In genomic region chr7:47271547-47271946, GRCm38 (mm10) we compare ENCODE assay signal across 13 mouse cellular contexts. TPM values are rescaled to one million over a fixed set of nuclear protein-coding genes. Genes with fewer than 3 reads are reported as not detected.
"Had no signal": no experiment of that assay in that cellular context is flagged by ENCODE, and none has a peak within 500 bp of the region (broad histone marks: within the 10 kb centered on the region; RNA-seq: fewer than 3 reads in every experiment).

No protein-coding gene starts in this region.

RNA-seq across cellular contexts. Expression of gene Mrgpra9, which starts 18.9 kb away (rescaled TPM):
- total RNA-seq: neutrophil, adult 5-6 weeks had no signal
- polyA plus RNA-seq: neural tube, embryonic 13.5 days; neural tube, embryonic 14.5 days; neural tube, embryonic 15.5 days; small intestine, adult 2 months; spleen, adult 2 months; stomach, embryonic 14.5 days; stomach, embryonic 15.5 days; stomach, embryonic 16.5 days; stomach, postnatal 0 days; testis, adult 2 months; thymus, postnatal 0 days; urinary bladder, adult 2 months had no signal
